Mouse (Mus musculus) T-helper 1 cell (primary cell): ENCODE data around the gene Copb1.

Experiments
- in situ Hi-C: fragments of 300-600 bp; cut with MboI, MseI; formaldehyde crosslinking; loops from one replicate; pipeline ENCODE4 v1.15.1; 2025; ENCODE audit warnings: high pct_unique_total_duplicates

The Copb1 gene

GRCm38 (mm10) chr7:114253885-114254833, at the start of gene Copb1:
Gene Copb1 (minus strand): TSS chr7:114254711.
- in situ Hi-C loops, result no loop called here

DNA sequence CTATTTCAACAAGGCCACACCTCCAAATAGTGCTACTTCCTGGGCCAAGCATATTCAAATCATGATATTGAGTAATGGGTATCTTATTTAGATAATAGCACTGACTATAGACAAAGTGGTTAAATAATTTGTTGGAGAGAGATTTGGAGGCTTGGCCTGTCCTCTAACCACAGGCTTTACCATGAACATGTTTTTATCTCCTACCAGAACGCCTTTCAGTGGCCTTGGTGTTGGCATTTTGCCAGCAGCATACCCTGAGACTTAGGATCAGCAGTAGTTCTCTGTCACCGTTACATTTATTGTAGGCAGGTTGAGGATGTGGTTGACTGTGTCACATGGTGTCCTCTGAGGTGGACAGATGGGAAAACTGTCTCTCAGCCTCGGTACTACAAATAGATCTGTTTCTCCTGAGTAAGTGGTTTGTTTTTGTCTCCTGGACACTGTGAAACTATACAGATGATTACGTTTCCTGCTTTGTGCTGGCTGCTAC, 46.8 kb upstream of the Copb1 start:
- in situ Hi-C loops, result no loop called here

DNA sequence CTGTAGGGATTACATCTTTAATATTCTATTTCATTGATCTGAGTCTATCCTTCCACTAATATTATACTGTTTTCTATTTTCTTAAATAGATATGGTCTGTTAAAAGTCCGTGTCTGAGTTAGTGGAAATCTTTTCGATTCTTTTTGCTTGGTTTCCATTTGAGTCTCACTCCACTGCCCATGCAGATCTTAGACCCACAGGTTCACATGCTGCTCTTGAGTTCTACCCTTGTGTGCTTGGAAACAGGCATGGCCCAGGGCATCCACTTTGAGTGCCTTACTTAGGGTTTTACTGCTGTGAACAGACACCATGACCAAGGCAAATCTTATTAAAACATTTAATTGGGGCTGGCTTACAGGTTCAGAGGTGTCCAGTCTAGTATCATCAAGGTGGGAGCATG, 46.3 kb upstream of the Copb1 start:
- in situ Hi-C loops, result no loop called here

DNA sequence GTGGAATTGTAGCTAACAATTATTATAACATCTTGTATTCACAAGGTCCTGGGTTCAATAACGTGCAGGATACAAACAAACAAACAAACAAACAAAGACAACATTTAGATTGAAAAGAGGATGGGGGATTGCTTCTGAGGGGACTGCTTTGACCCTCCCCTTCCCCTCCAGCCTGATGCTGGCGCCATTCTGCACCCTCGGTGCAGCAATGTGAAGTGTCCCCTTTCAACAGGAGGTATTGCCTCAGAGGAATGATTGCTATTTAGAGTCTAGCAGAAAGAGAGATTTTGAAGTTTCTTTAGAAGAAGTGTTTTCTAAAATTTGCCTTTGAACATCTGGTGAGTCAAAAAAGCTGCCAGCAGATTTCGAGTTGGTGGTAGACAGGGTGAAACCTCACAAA, 44.7 kb upstream of the Copb1 start:
- in situ Hi-C loops, result no loop called here

DNA sequence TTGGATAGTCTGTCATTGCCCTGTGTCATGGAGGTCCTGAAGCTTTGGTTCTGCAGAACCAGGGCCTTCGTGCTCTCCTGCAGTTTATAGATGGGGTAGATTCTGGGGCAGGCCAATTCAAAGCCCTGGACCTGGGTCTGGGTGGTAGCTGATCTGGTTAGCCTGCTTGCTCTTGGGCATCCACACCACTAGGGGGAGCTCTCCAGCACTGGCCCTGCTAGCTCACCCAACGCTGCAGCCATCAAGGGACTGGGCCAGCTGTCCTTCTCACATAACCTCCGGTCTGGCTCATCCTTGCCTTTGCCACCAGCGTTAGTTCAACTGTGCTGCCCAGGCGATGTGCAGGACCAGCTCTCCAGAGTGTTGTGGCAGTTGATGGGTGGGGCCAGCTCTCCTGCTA, 40.2 kb upstream of the Copb1 start:
- in situ Hi-C loops, result no loop called here

GRCm38 (mm10) chr7:114293903-114294302, 39.4 kb upstream of the Copb1 start:
- in situ Hi-C loops, result no loop called here

GRCm38 (mm10) chr7:114292501-114292971, 38.0 kb upstream of the Copb1 start:
- in situ Hi-C loops, result no loop called here

DNA sequence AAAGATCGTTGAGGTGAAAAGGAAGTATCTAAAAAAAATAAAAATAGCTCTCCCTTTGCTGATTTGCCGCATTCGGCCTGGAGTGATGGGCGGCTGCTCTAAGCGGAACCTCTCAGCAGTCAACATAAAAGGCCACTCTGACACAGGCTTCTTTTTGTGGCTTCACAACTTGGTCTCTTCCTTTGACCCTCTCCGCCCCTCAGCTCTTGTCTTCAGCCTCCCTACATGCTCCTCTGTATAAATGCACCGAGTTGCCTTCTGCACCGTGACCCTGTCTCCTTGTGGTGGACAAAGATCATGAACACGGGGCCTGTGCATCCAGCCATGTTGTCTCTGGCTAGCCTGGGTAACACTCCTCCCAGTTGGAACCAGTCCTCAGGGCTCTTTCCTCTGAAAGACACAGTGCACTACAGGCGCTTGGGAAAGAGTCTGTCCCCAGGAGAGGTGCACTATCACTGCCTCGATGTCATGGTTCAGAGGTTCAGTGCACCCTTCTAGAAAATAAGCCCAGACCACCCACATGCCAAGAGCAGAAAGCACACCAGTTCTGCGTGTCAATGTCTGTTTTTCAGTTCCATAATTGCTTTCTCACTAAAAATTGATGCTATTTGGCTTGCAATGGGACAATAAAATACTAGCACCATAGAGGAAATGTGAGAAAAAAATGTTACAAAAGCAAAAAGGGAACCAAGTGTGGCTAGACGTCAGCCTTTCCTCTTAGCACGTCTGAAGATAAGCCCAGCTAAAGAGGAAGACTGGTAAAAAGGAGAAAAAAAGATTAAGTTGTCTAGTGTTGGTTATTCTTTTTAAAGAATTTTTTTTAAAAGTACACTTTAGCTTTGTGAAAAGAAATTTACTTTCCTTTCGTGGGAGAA, 37.2 kb upstream of the Copb1 start:
- in situ Hi-C loops, result no loop called here

GRCm38 (mm10) chr7:114290078-114290506, 35.6 kb upstream of the Copb1 start:
- in situ Hi-C loops, result no loop called here

- in situ Hi-C loops, result loop anchor here (10.0 kb wide), 2 partner anchors 130 to 210 kb away; partner anchors contain the start of gene Pde3b
These were observed 29.9 kb upstream of the Copb1 start for GRCm38 (mm10) chr7:114284296-114284910.

- in situ Hi-C loops, result loop anchor here (10.0 kb wide), 2 partner anchors 132 to 212 kb away; partner anchors contain the start of gene Pde3b
These were observed 28.5 kb upstream of the Copb1 start for GRCm38 (mm10) chr7:114283006-114283405.

- in situ Hi-C loops, result loop anchor here (10.0 kb wide), 2 partner anchors 133 to 213 kb away; partner anchors contain the start of gene Pde3b
These were observed 27.2 kb upstream of the Copb1 start for GRCm38 (mm10) chr7:114281671-114282070.

GRCm38 (mm10) chr7:114276005-114276752, 21.7 kb upstream of the Copb1 start, which contains the start of gene Psma1:
Gene Psma1 (minus strand): TSS chr7:114276118.
- in situ Hi-C loops, result no loop called here

DNA sequence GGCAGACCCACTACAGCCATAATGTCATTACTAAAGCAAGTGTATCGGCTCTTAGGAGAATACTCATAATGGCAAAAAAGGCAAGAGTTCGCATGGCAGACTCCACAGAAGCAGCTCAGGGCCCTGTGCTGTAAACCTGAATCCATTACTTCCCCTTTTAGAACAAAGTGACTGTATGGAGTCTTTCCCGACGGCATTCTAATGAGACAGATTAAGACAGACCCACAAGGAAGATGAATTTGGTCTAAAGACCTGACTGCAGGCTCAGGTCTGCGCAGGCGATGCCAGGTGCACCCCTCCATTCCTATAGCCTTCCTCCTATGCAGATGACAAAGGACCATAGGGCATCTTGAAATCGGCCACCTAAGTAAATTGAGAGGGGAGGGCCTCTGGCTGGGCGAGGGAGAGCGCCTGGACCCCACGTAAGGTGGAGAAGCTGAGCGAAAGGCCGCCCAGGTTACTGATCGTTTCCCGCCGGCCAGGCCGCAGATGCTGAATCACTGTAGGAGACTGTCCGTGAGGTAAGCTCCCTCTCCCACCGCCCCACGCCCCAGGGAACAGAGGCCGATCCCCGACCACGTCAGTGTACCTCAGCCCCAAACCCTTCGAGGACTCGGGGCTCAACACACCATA, 21.0 kb upstream of the Copb1 start:
- in situ Hi-C loops, result no loop called here

DNA sequence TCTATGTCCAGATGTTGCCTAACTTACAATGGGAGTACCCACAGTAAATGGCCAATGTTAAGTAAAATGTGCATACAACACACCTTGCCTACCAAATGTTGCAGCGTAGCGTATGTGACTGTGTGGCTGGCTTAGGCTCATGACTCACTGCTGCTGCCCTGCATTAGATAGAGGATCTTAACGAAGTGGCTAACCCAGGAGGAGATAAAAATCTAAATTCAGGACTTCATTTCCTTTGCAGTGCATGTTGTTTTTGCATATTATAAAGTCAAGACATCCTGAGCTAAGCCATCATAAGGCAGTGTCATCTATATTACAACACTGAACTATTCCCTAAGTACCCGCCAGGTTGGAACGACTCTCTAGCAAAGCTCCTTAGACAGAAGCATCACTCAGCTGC, 13.9 kb upstream of the Copb1 start:
- in situ Hi-C loops, result no loop called here

GRCm38 (mm10) chr7:114251684-114252083, 2.8 kb downstream of the Copb1 start:
- in situ Hi-C loops, result no loop called here

DNA sequence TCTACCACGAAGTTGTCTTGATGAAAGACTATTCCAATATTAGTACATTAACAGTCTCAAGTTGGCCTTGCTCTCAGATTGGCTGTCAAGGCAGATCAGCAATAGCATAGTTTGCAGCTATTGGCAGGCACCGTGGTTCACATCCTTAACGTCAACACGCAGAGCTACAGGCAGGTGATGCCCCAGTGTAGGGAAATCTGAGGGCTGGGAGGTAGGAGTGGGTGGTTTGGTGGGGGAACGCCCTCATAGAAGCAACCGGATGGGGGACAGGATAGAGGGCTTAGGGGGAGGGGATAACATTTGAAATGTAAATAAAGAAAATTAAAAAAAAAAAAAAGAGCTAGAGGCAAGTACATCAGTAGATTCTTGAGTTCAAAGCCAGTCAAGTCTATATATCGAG, 20.5 kb downstream of the Copb1 start:
- in situ Hi-C loops, result no loop called here

- in situ Hi-C loops, result no loop called here
These were observed 21.5 kb downstream of the Copb1 start for GRCm38 (mm10) chr7:114232982-114233381.

GRCm38 (mm10) chr7:114231857-114232256, 22.7 kb downstream of the Copb1 start:
- in situ Hi-C loops, result no loop called here

- in situ Hi-C loops, result no loop called here
These were observed 28.0 kb downstream of the Copb1 start for GRCm38 (mm10) chr7:114226521-114226920.
